Mouse (Mus musculus) forebrain, embryonic 11.5 days (tissue): ENCODE measurements around the gene A730009L09Rik. TPM values are rescaled to one million over a fixed set of nuclear protein-coding genes. Genes with fewer than 3 reads are reported as not detected.

Experiments
- ATAC-seq: fragments of 200-750 bp; cut with Nextera tagmentation; replicated peaks from 2 replicates; pipeline ENCODE4 v1.8.0; 2017; ENCODE audit warnings: moderate TSS enrichment; ENCODE audit not compliant: low FRiP score
- DNase-seq: peaks from one replicate; pipeline ENCODE4 v3.0.0-alpha.2; 2017; ENCODE audit warnings: low spot score
- H3K27ac ChIP-seq: fragments of 300-500 bp; sonication (generic); 2 replicates; pipeline ENCODE4 v1.5.1; 2014; ENCODE audit warnings: low read depth, low read length
- H3K27me3 ChIP-seq: fragments of 300-500 bp; sonication (generic); 2 replicates; pipeline ENCODE4 v1.6.1; 2014; ENCODE audit warnings: mild to moderate bottlenecking, low read length, mixed read lengths; ENCODE audit not compliant: control insufficient read depth, insufficient read depth
- H3K36me3 ChIP-seq: fragments of 300-500 bp; sonication (generic); 2 replicates; pipeline ENCODE4 v1.6.1; 2014; ENCODE audit warnings: mild to moderate bottlenecking, low read length, moderate library complexity, mixed read lengths; ENCODE audit not compliant: control insufficient read depth, insufficient read depth
- H3K4me1 ChIP-seq: fragments of 300-500 bp; sonication (generic); replicated peaks from 2 replicates; pipeline ENCODE4 v1.6.1; 2014; ENCODE audit warnings: low read length, mixed read lengths; ENCODE audit not compliant: control insufficient read depth, insufficient read depth
- H3K4me2 ChIP-seq: fragments of 300-500 bp; sonication (generic); 2 replicates; pipeline ENCODE4 v1.6.1; 2014; ENCODE audit warnings: low read depth, mild to moderate bottlenecking, low read length, moderate library complexity, mixed read lengths; ENCODE audit not compliant: severe bottlenecking
- H3K4me3 ChIP-seq: fragments of 300-500 bp; sonication (generic); 2 replicates; pipeline ENCODE4 v1.5.1; 2014; ENCODE audit warnings: low read depth, low read length
- H3K9ac ChIP-seq: fragments of 300-500 bp; sonication (generic); 2 replicates; pipeline ENCODE4 v1.6.1; 2014; ENCODE audit warnings: low read length
- H3K9me3 ChIP-seq: fragments of 300-500 bp; sonication (generic); 2 replicates; pipeline ENCODE4 v1.6.1; 2016; ENCODE audit warnings: low read length, mixed read lengths; ENCODE audit not compliant: control insufficient read depth
- WGBS: fragments of 180-500 bp; shearing (Covaris S2); extraction: QIAGEN DNeasy Blood & Tissue Kit; methylation state at CpG from one replicate; pipeline ENCODE4 v1.1.7; 2014; 5-methylcytosine and 5-hydroxymethylcytosine counted together
- polyA plus RNA-seq: library from polyadenylated mRNA; unstranded; fragments of >200 nt; fragmentation: Nextera tagmentation; extraction: Ambion mirVana; gene quantifications from 2 replicates; pipeline ENCODE4 v1.2.1, GENCODE M21; 2014

The A730009L09Rik gene
- polyA plus RNA-seq, 1 experiment from 2014 or later = not detected

- H3K27me3 ChIP-seq = no peaks in the 10 kb centered on the region
- H3K9me3 ChIP-seq = no peaks in the 10 kb centered on the region
- ATAC-seq = no peak
- H3K9ac ChIP-seq = no peak overlapping the region
- H3K4me3 ChIP-seq = no peak overlapping the region
- no peaks in the 10 kb centered on the region for H3K36me3 ChIP-seq
- WGBS = 70% methylated on average over 9 of the region's 9 CpGs
- H3K4me2 ChIP-seq = no peak overlapping the region
- H3K27ac ChIP-seq = no peak overlapping the region
- H3K4me1 ChIP-seq = no peaks in the 10 kb centered on the region
- DNase-seq = no peak
Measured at GRCm38 (mm10) chr16:84549122-84549521, 34.2 kb downstream of the A730009L09Rik start.

- H3K4me1 ChIP-seq = no peaks in the 10 kb centered on the region
- DNase-seq = no peak
- no peaks in the 10 kb centered on the region for H3K36me3 ChIP-seq
- no peak overlapping the region for H3K4me2 ChIP-seq
- no peak overlapping the region for H3K9ac ChIP-seq
- no peak for ATAC-seq
- H3K9me3 ChIP-seq = no peaks in the 10 kb centered on the region
- H3K27ac ChIP-seq = no peak overlapping the region
- H3K27me3 ChIP-seq = no peaks in the 10 kb centered on the region
- 78% methylated on average over 5 of the region's 5 CpGs for WGBS
- no peak overlapping the region for H3K4me3 ChIP-seq
Measured at GRCm38 (mm10) chr16:84550445-84550844, 35.5 kb downstream of the A730009L09Rik start.

GRCm38 (mm10) chr16:84553981-84554380, 39.1 kb downstream of the A730009L09Rik start:
- H3K4me3 ChIP-seq = no peak overlapping the region
- no peak overlapping the region for H3K4me2 ChIP-seq
- no peaks in the 10 kb centered on the region for H3K9me3 ChIP-seq
- H3K27ac ChIP-seq = no peak overlapping the region
- no peaks in the 10 kb centered on the region for H3K27me3 ChIP-seq
- no peak for DNase-seq
- ATAC-seq = no peak
- no peak overlapping the region for H3K9ac ChIP-seq
- WGBS = 87% methylated on average over 13 of the region's 13 CpGs
- no peaks in the 10 kb centered on the region for H3K4me1 ChIP-seq
- H3K36me3 ChIP-seq = no peaks in the 10 kb centered on the region

GRCm38 (mm10) chr16:84558113-84558917, 43.4 kb downstream of the A730009L09Rik start:
- ATAC-seq (no peak), DNase-seq (no peak)
- 56% methylated on average over 20 of the region's 20 CpGs for WGBS
- Histone ChIP-seq H3K4me2 (no peak overlapping the region), H3K27me3 (no peaks in the 10 kb centered on the region), H3K4me3 (no peak overlapping the region), H3K9ac (no peak overlapping the region), H3K27ac (no peak overlapping the region), H3K9me3 (no peaks in the 10 kb centered on the region), H3K4me1 (no peaks in the 10 kb centered on the region), H3K36me3 (no peaks in the 10 kb centered on the region)

GRCm38 (mm10) chr16:84559569-84560278, 44.8 kb downstream of the A730009L09Rik start:
- H3K4me2 ChIP-seq = no peak overlapping the region
- no peaks in the 10 kb centered on the region for H3K4me1 ChIP-seq
- H3K9ac ChIP-seq = no peak overlapping the region
- ATAC-seq (peak; percentile 39; the same call in 1 of the 2 replicates), DNase-seq (no peak)
- WGBS = 16% methylated on average over 9 of the region's 9 CpGs
- H3K36me3 ChIP-seq = no peaks in the 10 kb centered on the region
- H3K27ac ChIP-seq = no peak overlapping the region
- H3K27me3 ChIP-seq = no peaks in the 10 kb centered on the region
- no peaks in the 10 kb centered on the region for H3K9me3 ChIP-seq
- H3K4me3 ChIP-seq = no peak overlapping the region

GRCm38 (mm10) chr16:84560279-84560602, 45.3 kb downstream of the A730009L09Rik start:
- Histone ChIP-seq H3K27me3 (no peaks in the 10 kb centered on the region), H3K36me3 (no peaks in the 10 kb centered on the region), H3K27ac (no peak overlapping the region), H3K4me2 (no peak overlapping the region), H3K9me3 (no peaks in the 10 kb centered on the region), H3K9ac (no peak overlapping the region), H3K4me1 (no peaks in the 10 kb centered on the region), H3K4me3 (no peak overlapping the region)
- no peak for DNase-seq
- 30% methylated on average over 7 of the region's 7 CpGs for WGBS
- ATAC-seq = peak; percentile 58

Other genes starting within 250 kb of the A730009L09Rik start
- 52.2 and 54.2 TPM in 2 replicates for gene Mrpl39, start 220.6 kb downstream of the A730009L09Rik start, polyA plus RNA-seq